Mouse (Mus musculus): ENCODE results near the gene Alox5ap. TPM values are rescaled to one million over a fixed set of nuclear protein-coding genes. Genes with fewer than 3 reads are reported as not detected.

The Alox5ap gene
- polyA plus RNA-seq (2015; fragmentation: Nextera tagmentation; extraction: Ambion mirVana) = 34.5 and 113 TPM in 2 replicates

GRCm38 (mm10) chr5:149264405-149264804, at the start of gene Alox5ap:
Alox5ap (plus strand) TSS chr5:149264767.

Small RNA genes within 50 kb of the gene (microRNA-seq; reads per million reads assigned to microRNA genes)
- not detected for gene Gm24105

Other genes starting within 250 kb of the Alox5ap start
- 18.0 and 18.7 TPM in 2 replicates for gene Uspl1, start 80.4 kb upstream of the Alox5ap start, polyA plus RNA-seq (2015; fragmentation: Nextera tagmentation; extraction: Ambion mirVana)
- 522 and 663 TPM in 2 replicates for gene Hmgb1, start 80.3 kb upstream of the Alox5ap start, polyA plus RNA-seq (2015; fragmentation: Nextera tagmentation; extraction: Ambion mirVana)
- gene Medag, start 147.0 kb downstream of the Alox5ap start, polyA plus RNA-seq (2015; fragmentation: Nextera tagmentation; extraction: Ambion mirVana) = 11.4 and 12.7 TPM in 2 replicates
- 0.40 and 0.64 TPM in 2 replicates for gene Tex26, start 174.9 kb downstream of the Alox5ap start, polyA plus RNA-seq (2015; fragmentation: Nextera tagmentation; extraction: Ambion mirVana)

All from urinary bladder, postnatal 0 days (tissue).